Mouse (Mus musculus): ENCODE results near the gene Ralgps2. TPM values are rescaled to one million over a fixed set of nuclear protein-coding genes. Genes with fewer than 3 reads are reported as not detected.

The Ralgps2 gene
- polyA plus RNA-seq, 1 experiment = 5.9 TPM

DNA sequence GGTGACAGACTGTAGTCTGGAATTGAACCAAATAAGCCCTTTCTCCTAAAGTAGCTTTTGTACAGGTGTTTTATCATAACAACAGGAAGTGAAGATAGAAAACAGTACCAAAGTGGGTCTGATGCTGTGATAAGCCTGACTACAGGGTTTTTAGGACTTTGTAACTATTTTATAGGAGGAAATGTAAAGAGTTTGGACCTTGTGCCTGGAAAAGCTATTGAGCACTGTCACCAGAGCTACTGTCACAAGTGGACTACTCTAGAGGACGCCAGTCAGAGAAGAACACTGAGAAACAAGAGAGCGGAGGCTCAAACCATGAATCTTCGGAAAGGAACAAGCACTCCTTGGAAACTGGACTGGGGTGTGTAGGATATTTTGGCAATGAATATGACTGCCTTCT is 35.5 kb downstream of the Ralgps2 start:
- 97% methylated on average over 3 of the region's 3 CpGs for WGBS
- Histone ChIP-seq H3K4me3 (ENCODE audit: insufficient read depth, low read depth, low read length) (no peak overlapping the region), H3K36me3 (ENCODE audit: control insufficient read depth, insufficient read depth, low read length) (no peaks in the 10 kb centered on the region), H3K4me1 (ENCODE audit: control insufficient read depth, insufficient read depth, low read length) (no peaks in the 10 kb centered on the region), H3K27ac (ENCODE audit: insufficient read depth, low read depth, low read length) (no peak overlapping the region), H3K27me3 (replicated peaks; ENCODE audit: control insufficient read depth, insufficient read depth, low read length) (no peaks in the 10 kb centered on the region)
- DNase-seq = no peak
- TF ChIP-seq POLR2A (IDR thresholded peaks at IDR 0.05; ENCODE audit: low read depth, low read length) = no peak
- TF ChIP-seq CTCF (conservative IDR thresholded peaks at IDR 0.05; ENCODE audit: insufficient read depth, insufficient read length, low read depth, low read length) = no peak

DNA sequence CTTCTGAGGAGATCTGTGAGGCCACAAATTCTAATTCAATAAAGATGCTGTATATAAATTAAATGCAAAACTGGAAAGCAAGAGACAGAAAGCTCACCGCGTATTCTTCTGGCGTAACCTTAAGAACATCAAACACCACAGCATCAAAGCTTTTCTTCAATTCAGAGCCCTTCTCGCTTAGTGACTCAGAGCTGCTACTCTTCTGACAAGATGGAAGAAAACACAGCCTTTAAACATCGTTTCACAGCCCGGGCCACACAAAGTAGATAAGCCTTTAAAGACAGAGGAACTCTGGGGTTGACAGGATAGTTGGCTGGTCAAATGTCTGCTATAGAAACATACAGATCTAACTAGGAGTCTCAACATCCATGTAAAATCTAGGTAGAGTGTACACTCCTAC is 37.7 kb downstream of the Ralgps2 start:
- no peak for DNase-seq
- TF ChIP-seq POLR2A (IDR thresholded peaks at IDR 0.05; ENCODE audit: low read depth, low read length) (no peak), CTCF (conservative IDR thresholded peaks at IDR 0.05; ENCODE audit: insufficient read depth, insufficient read length, low read depth, low read length) (no peak)
- H3K4me3 ChIP-seq (ENCODE audit: insufficient read depth, low read depth, low read length) = no peak overlapping the region
- H3K4me1 ChIP-seq (ENCODE audit: control insufficient read depth, insufficient read depth, low read length) = no peaks in the 10 kb centered on the region
- H3K36me3 ChIP-seq (ENCODE audit: control insufficient read depth, insufficient read depth, low read length) = no peaks in the 10 kb centered on the region
- H3K27ac ChIP-seq (ENCODE audit: insufficient read depth, low read depth, low read length) = no peak overlapping the region
- H3K27me3 ChIP-seq (replicated peaks; ENCODE audit: control insufficient read depth, insufficient read depth, low read length) = no peaks in the 10 kb centered on the region
- 92% methylated on average over 6 of the region's 6 CpGs for WGBS

DNA sequence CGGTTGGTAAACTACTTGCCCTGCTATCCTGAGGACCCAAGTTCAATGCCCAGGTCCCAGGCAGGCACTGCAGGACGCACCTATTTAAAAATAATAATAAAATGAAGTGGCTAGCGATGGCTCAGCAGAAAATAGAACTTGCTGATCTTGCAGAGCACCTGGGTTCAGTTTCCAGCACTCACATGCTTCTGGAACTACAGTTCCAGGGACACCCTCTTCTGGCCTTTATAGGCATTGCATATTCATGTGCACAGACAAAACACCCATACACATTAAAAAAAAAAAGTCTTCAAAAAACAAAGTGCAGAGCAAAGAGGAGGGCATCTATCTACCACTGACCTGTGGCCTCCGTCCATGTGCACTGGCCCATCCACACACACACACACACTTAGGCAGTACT is 47.9 kb downstream of the Ralgps2 start:
- Histone ChIP-seq H3K27me3 (replicated peaks; ENCODE audit: control insufficient read depth, insufficient read depth, low read length) (no peaks in the 10 kb centered on the region), H3K4me3 (ENCODE audit: insufficient read depth, low read depth, low read length) (no peak overlapping the region), H3K4me1 (ENCODE audit: control insufficient read depth, insufficient read depth, low read length) (no peaks in the 10 kb centered on the region), H3K27ac (ENCODE audit: insufficient read depth, low read depth, low read length) (no peak overlapping the region), H3K36me3 (ENCODE audit: control insufficient read depth, insufficient read depth, low read length) (no peaks in the 10 kb centered on the region)
- 96% methylated on average over 4 of the region's 4 CpGs for WGBS
- TF ChIP-seq CTCF (conservative IDR thresholded peaks at IDR 0.05; ENCODE audit: insufficient read depth, insufficient read length, low read depth, low read length) = peak; percentile 14; the same call in 1 of the 2 replicates
- TF ChIP-seq POLR2A (IDR thresholded peaks at IDR 0.05; ENCODE audit: low read depth, low read length) = no peak
- no peak for DNase-seq

DNA sequence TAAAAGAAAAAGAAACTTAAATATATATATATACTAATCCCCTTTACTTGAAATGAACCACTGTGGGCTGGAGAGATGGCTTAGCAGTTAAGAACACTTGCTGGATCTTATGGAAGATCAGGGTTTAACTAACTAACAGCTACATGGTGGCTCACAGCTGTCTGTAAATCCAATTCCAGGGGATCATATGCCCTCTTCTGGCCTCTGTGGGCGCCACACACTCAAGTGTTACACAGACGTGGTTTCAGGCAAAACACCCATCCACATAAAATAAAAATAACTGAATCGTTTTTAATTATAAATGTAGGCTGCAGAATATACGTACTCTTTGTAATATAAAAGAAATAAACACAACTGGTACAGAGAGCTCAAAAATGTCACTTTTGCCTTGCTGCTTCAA is 50.6 kb downstream of the Ralgps2 start:
- Histone ChIP-seq H3K36me3 (ENCODE audit: control insufficient read depth, insufficient read depth, low read length) (no peaks in the 10 kb centered on the region), H3K4me1 (ENCODE audit: control insufficient read depth, insufficient read depth, low read length) (no peaks in the 10 kb centered on the region), H3K4me3 (ENCODE audit: insufficient read depth, low read depth, low read length) (no peak overlapping the region), H3K27me3 (replicated peaks; ENCODE audit: control insufficient read depth, insufficient read depth, low read length) (no peaks in the 10 kb centered on the region), H3K27ac (ENCODE audit: insufficient read depth, low read depth, low read length) (no peak overlapping the region)
- TF ChIP-seq CTCF (conservative IDR thresholded peaks at IDR 0.05; ENCODE audit: insufficient read depth, insufficient read length, low read depth, low read length) (0 out of 2 replicates have a peak, but pooled peaks have one; percentile 13), POLR2A (IDR thresholded peaks at IDR 0.05; ENCODE audit: low read depth, low read length) (no peak)
- DNase-seq = no peak
- 91% methylated on average over 4 of the region's 4 CpGs for WGBS

DNA sequence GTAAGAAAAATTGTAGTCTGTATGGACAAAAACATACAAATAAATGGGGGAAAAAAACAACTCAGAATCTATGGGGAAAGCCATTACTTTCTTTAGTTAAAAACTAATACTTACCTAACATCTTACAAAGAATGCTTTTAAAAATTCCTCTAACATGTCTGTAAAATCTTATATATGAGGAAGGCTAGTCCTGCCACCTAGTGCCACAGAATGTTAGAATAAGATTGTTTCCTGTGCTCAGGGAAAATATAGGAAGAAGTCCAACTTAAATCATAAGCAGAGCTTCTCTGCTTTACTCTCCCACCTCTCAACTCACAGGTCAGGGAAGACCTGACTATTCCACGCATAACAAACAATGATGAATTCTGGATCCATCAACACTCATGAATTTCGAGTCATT is 53.5 kb downstream of the Ralgps2 start:
- no peak overlapping the region for H3K4me3 ChIP-seq (ENCODE audit: insufficient read depth, low read depth, low read length)
- H3K27me3 ChIP-seq (replicated peaks; ENCODE audit: control insufficient read depth, insufficient read depth, low read length) = no peaks in the 10 kb centered on the region
- H3K27ac ChIP-seq (ENCODE audit: insufficient read depth, low read depth, low read length) = no peak overlapping the region
- WGBS = 92% methylated on average over 2 of the region's 2 CpGs
- H3K4me1 ChIP-seq (ENCODE audit: control insufficient read depth, insufficient read depth, low read length) = no peaks in the 10 kb centered on the region
- H3K36me3 ChIP-seq (ENCODE audit: control insufficient read depth, insufficient read depth, low read length) = no peaks in the 10 kb centered on the region
- DNase-seq = no peak
- TF ChIP-seq POLR2A (IDR thresholded peaks at IDR 0.05; ENCODE audit: low read depth, low read length) (no peak), CTCF (conservative IDR thresholded peaks at IDR 0.05; ENCODE audit: insufficient read depth, insufficient read length, low read depth, low read length) (no peak)

DNA sequence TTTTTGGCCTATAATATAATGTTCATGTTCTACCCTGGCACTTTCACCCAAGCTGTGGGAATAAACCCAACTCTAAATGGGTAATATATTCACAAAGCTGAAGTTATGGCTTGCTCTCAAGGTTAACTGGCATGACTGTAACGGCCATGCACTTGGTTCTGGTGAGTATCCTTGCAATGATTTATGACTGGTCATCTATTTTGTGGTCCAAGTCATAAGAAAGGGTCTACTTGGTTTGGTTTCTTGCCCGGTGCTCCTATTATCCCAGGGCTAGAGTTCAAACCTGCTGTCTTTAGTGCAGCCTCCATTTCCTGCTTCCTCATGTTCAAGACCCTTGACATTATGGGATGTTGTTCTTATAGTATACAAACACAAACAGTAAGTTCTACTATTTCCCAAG is 54.6 kb downstream of the Ralgps2 start:
- WGBS = 22% methylated on average over 2 of the region's 2 CpGs
- no peak overlapping the region for H3K4me3 ChIP-seq (ENCODE audit: insufficient read depth, low read depth, low read length)
- no peaks in the 10 kb centered on the region for H3K27me3 ChIP-seq (replicated peaks; ENCODE audit: control insufficient read depth, insufficient read depth, low read length)
- H3K4me1 ChIP-seq (ENCODE audit: control insufficient read depth, insufficient read depth, low read length) = no peaks in the 10 kb centered on the region
- no peaks in the 10 kb centered on the region for H3K36me3 ChIP-seq (ENCODE audit: control insufficient read depth, insufficient read depth, low read length)
- TF ChIP-seq CTCF (conservative IDR thresholded peaks at IDR 0.05; ENCODE audit: insufficient read depth, insufficient read length, low read depth, low read length) = no peak
- no peak for TF ChIP-seq POLR2A (IDR thresholded peaks at IDR 0.05; ENCODE audit: low read depth, low read length)
- H3K27ac ChIP-seq (ENCODE audit: insufficient read depth, low read depth, low read length) = no peak overlapping the region
- no peak for DNase-seq

DNA sequence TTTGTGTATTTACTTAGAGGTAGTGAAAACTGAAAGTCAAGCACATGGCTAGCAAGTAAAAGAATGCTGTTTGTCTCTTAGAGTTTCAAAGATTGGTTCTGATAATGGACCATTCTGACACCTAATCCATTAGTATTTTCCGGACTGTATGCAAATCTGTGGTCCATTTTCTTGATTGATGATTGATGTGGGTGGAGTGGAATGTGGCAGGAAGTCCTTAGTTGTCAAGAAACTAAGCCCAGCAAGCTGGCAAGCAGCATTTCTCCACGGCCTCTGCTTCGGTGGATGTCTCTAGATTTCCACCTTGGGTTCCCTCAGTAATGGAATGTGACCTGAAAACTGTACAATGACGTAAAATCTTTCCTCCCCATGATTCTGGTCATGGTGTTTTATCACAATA is 68.8 kb downstream of the Ralgps2 start:
- H3K36me3 ChIP-seq (ENCODE audit: control insufficient read depth, insufficient read depth, low read length) = no peaks in the 10 kb centered on the region
- H3K27ac ChIP-seq (ENCODE audit: insufficient read depth, low read depth, low read length) = no peak overlapping the region
- TF ChIP-seq CTCF (conservative IDR thresholded peaks at IDR 0.05; ENCODE audit: insufficient read depth, insufficient read length, low read depth, low read length) (no peak), POLR2A (IDR thresholded peaks at IDR 0.05; ENCODE audit: low read depth, low read length) (no peak)
- H3K4me3 ChIP-seq (ENCODE audit: insufficient read depth, low read depth, low read length) = no peak overlapping the region
- WGBS = 65% methylated on average over 4 of the region's 4 CpGs
- no peak for DNase-seq
- no peaks in the 10 kb centered on the region for H3K27me3 ChIP-seq (replicated peaks; ENCODE audit: control insufficient read depth, insufficient read depth, low read length)
- no peaks in the 10 kb centered on the region for H3K4me1 ChIP-seq (ENCODE audit: control insufficient read depth, insufficient read depth, low read length)

DNA sequence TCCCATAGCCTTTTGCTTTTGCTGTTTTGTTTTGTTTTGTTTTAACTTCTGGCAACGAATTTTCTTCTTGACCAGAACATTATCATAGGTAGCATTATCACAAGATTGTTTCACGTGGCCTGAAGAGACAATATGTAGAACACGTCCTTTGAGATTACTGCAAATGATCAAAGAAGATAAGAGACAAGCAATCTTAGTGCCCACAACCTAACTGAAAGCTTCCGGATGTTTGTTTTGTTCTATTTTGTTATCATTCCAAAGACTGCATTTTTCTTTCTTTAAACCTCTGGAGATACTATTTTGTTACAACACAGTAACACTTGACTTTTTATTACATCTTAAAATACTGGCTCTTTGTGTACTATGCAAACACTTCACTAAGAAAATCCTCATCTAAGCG is 69.4 kb downstream of the Ralgps2 start:
- no peaks in the 10 kb centered on the region for H3K27me3 ChIP-seq (replicated peaks; ENCODE audit: control insufficient read depth, insufficient read depth, low read length)
- no peak for DNase-seq

More for the DNA sequence above, 69.4 kb downstream of the Ralgps2 start:
- no peak for TF ChIP-seq CTCF (conservative IDR thresholded peaks at IDR 0.05; ENCODE audit: insufficient read depth, insufficient read length, low read depth, low read length)
- no peak for TF ChIP-seq POLR2A (IDR thresholded peaks at IDR 0.05; ENCODE audit: low read depth, low read length)
- H3K36me3 ChIP-seq (ENCODE audit: control insufficient read depth, insufficient read depth, low read length) = no peaks in the 10 kb centered on the region
- no peak overlapping the region for H3K27ac ChIP-seq (ENCODE audit: insufficient read depth, low read depth, low read length)
- H3K4me3 ChIP-seq (ENCODE audit: insufficient read depth, low read depth, low read length) = no peak overlapping the region
- WGBS = 87% methylated on average over 5 of the region's 5 CpGs
- H3K4me1 ChIP-seq (ENCODE audit: control insufficient read depth, insufficient read depth, low read length) = no peaks in the 10 kb centered on the region
